Mouse (Mus musculus) Patski (cell line): Measurements from ENCODE around the gene Flna. TPM values are rescaled to one million over a fixed set of nuclear protein-coding genes. Genes with fewer than 3 reads are reported as not detected.
"Not testable (repeated sequence)": the region's sequence is repeated elsewhere in the genome, so short reads cannot be mapped to it uniquely, and the experiment has no call there.

Experiments used
- ATAC-seq: fragments of 100-300 bp; one replicate; pipeline ENCODE4 v1.8.0; 2021
- CTCF ChIA-PET: fragments of 350-600 bp; sonication (Branson Sonifier 250); formaldehyde crosslinking; loops from one replicate; lab custom pipeline; 2022; ENCODE audit warnings: inconsistent platforms; lab: Charles Lee
- POLR2A ChIA-PET: fragments of 350-600 bp; sonication (Branson Sonifier 250); formaldehyde crosslinking; loops from one replicate; lab custom pipeline; 2022; ENCODE audit warnings: antibody characterized with exemption, inconsistent platforms; lab: Charles Lee
- DNase-seq: peaks from one replicate; pipeline ENCODE4 v3.0.0-alpha.2; 2011; ENCODE audit warnings: low read depth, low spot score
- H3K27me3 ChIP-seq: fragments of 371-371 bp; one replicate; pipeline ENCODE4 v1.5.1; 2021
- CTCF ChIP-seq: fragments of 100-300 bp; IDR thresholded peaks from one replicate; pipeline ENCODE4 v1.5.1; 2021
- in situ Hi-C: fragments of 300-500 bp; cut with MboI; formaldehyde crosslinking; loops from 3 replicates; pipeline ENCODE4 v1.11.1; 2018; ENCODE audit warnings: low pct_unique_long_range_greater_than_20kb, mixed read lengths
- polyA plus RNA-seq: library from polyadenylated mRNA; unstranded; gene quantifications from one replicate; pipeline ENCODE4 v1.2.3, GENCODE M21; 2021

Gene Flna
- polyA plus RNA-seq, 1 experiment from 2014 or later = 888 TPM

- DNase-seq (no peak), ATAC-seq (no peak)
- CTCF ChIA-PET = no interaction called here
- H3K27me3 ChIP-seq = no peaks in the 10 kb centered on the region
- in situ Hi-C loops = no loop called here
- POLR2A ChIA-PET = no interaction called here
- TF ChIP-seq CTCF = no peak
Observed at GRCm38 (mm10) chrX:74230038-74230437, 19.6 kb downstream of the Flna start.

GRCm38 (mm10) chrX:74220099-74220498, 29.5 kb downstream of the Flna start:
- DNase-seq, in situ Hi-C loops, H3K27me3 ChIP-seq, CTCF ChIA-PET, POLR2A ChIA-PET, ATAC-seq: not testable (repeated sequence)

GRCm38 (mm10) chrX:74219449-74219848, 30.2 kb downstream of the Flna start:
- ChIA-PET CTCF (no interaction called here), POLR2A (no interaction called here)
- no peak for DNase-seq
- ATAC-seq = no peak
- no peak for TF ChIP-seq CTCF
- H3K27me3 ChIP-seq = peaks cover 1% of the 10 kb centered on the region
- in situ Hi-C loops = no loop called here

- peaks cover 6% of the 10 kb centered on the region for H3K27me3 ChIP-seq
- in situ Hi-C loops = no loop called here
- ChIA-PET POLR2A (no interaction called here), CTCF (interaction anchor here (1.6 kb wide), 1 partner anchor 11 kb away, joined by 3 read pairs; no protein-coding TSS in a partner anchor)
- no peak for TF ChIP-seq CTCF
- no peak for DNase-seq
- no peak for ATAC-seq
Observed at GRCm38 (mm10) chrX:74218496-74218895, 31.1 kb downstream of the Flna start.

- peaks cover 23% of the 10 kb centered on the region for H3K27me3 ChIP-seq
- POLR2A ChIA-PET = no interaction called here
- CTCF ChIA-PET = interaction anchor here (1.0 kb wide), 1 partner anchor 47 kb away, joined by 3 read pairs; no protein-coding TSS in a partner anchor
- TF ChIP-seq CTCF = no peak
- ATAC-seq = no peak
- DNase-seq = no peak
- in situ Hi-C loops = no loop called here
Observed at GRCm38 (mm10) chrX:74203556-74203955, 46.1 kb downstream of the Flna start.

- ATAC-seq (no peak), DNase-seq (no peak)
- no peak for TF ChIP-seq CTCF
- POLR2A ChIA-PET = no interaction called here
- CTCF ChIA-PET = no interaction called here
- H3K27me3 ChIP-seq = peaks cover 31% of the 10 kb centered on the region
- in situ Hi-C loops = no loop called here
Observed at GRCm38 (mm10) chrX:74176959-74177358, 72.7 kb downstream of the Flna start, which contains the start of gene Tktl1. Gene Tktl1 (plus strand): TSS chrX:74177259.

Other genes with a start within 250 kb of the Flna start
- gene Irak1, start 225.9 kb downstream of the Flna start, polyA plus RNA-seq = 106 TPM
- 0.24 TPM for gene Opn1mw, start 122.4 kb downstream of the Flna start, polyA plus RNA-seq
- 24.5 TPM for gene Mecp2, start 114.5 kb downstream of the Flna start, polyA plus RNA-seq
- gene Tex28, start 82.0 kb downstream of the Flna start, polyA plus RNA-seq = not detected
- 0.04 TPM for gene Tktl1, start 72.6 kb downstream of the Flna start, polyA plus RNA-seq
- gene Emd, start 4.9 kb upstream of the Flna start, polyA plus RNA-seq = 88.3 TPM
- 1,219 TPM for gene Rpl10, start 21.0 kb upstream of the Flna start, polyA plus RNA-seq
- gene Taz, start 32.1 kb upstream of the Flna start, polyA plus RNA-seq = 76.5 TPM
- 42.2 TPM for gene Dnase1l1, start 32.5 kb upstream of the Flna start, polyA plus RNA-seq
- 260 TPM for gene Atp6ap1, start 47.3 kb upstream of the Flna start, polyA plus RNA-seq
- gene Gdi1, start 55.2 kb upstream of the Flna start, polyA plus RNA-seq = 383 TPM
- 131 TPM for gene Fam50a, start 63.2 kb upstream of the Flna start, polyA plus RNA-seq
- 15.5 TPM for gene Plxna3, start 79.2 kb upstream of the Flna start, polyA plus RNA-seq
- gene Lage3, start 103.8 kb upstream of the Flna start, polyA plus RNA-seq = 42.5 TPM
- 31.4 TPM for gene Ubl4a, start 123.4 kb upstream of the Flna start, polyA plus RNA-seq
- 17.6 TPM for gene Slc10a3, start 123.5 kb upstream of the Flna start, polyA plus RNA-seq
- gene Fam3a, start 143.5 kb upstream of the Flna start, polyA plus RNA-seq = 25.0 TPM
- 33.9 TPM for gene Ikbkg, start 143.5 kb upstream of the Flna start, polyA plus RNA-seq
- 64.5 TPM for gene G6pdx, start 179.4 kb upstream of the Flna start, polyA plus RNA-seq
- not detected for gene Gm6880, start 231.6 kb upstream of the Flna start, polyA plus RNA-seq